Mouse (Mus musculus) left cerebral cortex, adult 11 months (tissue): ENCODE data around the gene Psmd3.
"Not testable (repeated sequence)": the region's sequence is repeated elsewhere in the genome, so short reads cannot be mapped to it uniquely, and the experiment has no call there.

ENCODE experiments used
- DNase-seq: peaks from one replicate; pipeline ENCODE4 v3.0.0; 2022; ENCODE audit warnings: low spot score

Gene Psmd3

DNA sequence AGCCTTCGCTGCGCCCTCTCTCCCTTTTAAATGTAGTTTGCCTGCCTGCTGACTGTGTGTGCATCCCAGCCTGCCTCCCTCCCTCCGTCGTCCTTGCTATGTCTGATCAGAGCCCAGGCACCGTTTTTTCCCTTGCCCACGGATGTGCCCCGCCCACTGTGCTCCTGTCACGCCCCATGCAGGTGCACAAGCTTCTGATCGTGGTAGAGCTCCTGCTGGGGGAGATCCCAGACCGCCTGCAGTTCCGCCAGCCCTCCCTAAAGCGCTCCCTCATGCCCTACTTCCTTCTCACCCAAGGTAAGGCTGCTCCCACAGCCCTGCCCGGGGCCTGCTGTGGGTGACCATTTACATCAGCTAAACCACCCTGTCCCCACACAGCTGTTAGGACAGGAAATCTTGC is 10.8 kb downstream of the Psmd3 start:
- DNase-seq, result no peak

- no peak for DNase-seq
These were observed 11.4 kb downstream of the Psmd3 start for GRCm38 (mm10) chr11:98693746-98694145.

DNA sequence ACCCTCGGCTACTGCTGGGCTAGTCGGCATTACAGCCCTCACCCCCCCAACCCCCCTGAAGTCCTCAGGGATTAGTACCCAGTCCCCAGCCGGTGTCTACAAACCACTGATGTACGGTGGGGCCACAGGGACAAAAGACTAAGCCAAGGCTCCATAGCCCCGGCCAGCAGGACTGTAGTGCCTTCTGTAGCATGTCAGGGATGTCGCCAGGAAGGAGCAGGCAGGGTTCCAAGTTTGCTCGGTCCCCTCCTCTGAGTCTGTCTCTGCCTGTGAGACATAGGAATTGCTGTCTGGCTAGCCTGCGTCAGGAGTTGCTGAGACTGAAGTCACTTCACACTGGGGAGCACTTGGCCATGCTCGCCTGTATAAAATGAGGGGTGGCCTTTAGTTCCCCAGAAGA is 11.9 kb downstream of the Psmd3 start:
- no peak for DNase-seq

DNA sequence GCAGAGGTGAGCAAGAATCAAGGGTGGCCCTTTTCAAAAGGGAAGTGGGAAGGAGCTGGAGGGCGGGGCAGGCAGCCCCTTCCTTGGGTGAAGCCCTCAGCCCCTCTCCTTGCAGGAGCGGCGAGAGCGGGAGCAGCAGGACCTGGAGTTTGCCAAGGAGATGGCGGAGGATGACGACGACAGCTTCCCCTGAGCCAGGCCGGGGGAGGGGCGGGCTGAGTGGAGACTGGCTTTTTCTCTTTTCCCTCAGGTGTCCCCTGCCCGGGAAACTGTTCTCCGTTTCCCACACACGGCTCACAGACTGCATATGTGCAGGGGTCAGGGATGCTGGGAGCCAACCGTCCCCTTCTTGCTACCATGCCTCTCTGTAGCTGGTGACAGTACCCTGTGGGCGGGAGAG is 13.1 kb downstream of the Psmd3 start:
- no peak for DNase-seq

DNA sequence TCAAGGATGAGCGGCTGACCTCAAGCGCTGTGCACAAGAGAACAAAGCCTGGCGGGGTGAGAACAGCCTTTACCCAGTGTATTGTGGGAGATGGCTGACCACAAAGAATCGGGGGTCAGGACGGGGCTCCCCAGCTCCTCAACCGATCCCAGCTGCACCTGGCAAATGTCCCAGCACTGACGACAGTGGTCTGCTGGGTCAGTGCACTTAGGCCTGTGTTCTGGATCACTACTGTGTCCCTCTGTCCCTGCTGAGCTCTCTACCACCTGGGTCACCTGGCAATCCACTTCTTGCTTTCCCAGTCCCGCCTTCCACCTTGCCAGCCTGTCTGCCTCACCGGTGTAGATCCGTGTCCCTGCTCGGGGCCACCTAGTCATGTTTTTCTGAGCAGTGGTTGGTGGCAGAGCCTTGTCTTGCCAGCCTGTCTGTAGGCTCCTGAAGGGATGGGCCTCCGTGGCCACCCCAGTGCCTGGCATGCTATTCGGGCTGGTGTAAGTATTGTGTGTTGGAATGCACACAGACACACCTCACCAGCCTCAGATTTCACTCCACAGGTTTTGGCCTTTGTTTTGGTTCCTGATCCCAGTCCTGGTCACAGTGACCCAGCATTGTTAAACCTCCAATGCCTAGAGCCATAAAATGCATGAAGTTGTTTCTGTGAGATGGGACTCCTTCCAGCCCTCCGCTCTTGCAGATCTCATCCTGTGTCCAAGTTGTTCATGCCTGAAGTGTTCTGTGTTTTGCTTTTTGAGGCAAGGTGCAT is 14.3 kb downstream of the Psmd3 start:
- DNase-seq, result no peak

- DNase-seq, result no peak
These were observed 14.9 kb downstream of the Psmd3 start for GRCm38 (mm10) chr11:98697225-98697624.

DNA sequence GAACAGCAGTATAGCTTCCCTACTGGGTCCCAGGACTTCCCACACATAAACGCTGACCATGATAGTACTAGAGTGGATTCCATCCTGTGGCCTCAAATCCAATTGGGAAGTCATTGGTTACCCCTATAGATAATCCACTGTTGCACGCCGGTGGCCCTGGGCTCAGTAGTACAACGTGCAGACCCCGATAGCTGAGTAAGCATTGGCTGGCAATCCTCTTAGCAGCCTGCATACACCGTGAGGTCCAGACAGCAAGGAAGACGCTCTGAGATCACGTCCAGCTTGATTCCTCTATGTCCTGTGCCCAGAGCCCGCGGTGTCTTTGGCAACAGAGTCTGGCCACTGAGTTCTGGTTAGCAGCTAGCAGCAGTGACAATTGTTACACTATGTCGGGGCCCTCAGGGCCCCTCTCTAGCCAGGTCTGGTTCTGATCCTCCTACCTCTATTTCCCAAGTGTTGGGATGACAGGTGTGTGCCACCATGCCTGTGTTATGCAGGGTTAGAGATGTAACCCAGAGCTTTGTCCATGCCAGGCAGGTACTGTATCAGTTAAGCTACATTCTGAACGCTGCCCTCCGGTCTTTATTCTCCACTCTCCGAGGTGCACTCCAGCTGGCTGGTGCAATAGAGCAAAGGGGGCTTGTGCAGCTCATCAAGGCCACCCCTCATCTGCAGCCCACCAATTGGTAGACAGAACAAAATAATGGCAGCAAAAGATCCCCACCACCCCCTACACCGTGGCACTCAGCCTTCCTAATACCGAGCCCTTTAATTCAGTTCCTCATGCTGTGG is 16.7 kb downstream of the Psmd3 start:
- DNase-seq, result no peak

GRCm38 (mm10) chr11:98699911-98700310 is 17.6 kb downstream of the Psmd3 start:
- peak; percentile 63 for DNase-seq

DNA sequence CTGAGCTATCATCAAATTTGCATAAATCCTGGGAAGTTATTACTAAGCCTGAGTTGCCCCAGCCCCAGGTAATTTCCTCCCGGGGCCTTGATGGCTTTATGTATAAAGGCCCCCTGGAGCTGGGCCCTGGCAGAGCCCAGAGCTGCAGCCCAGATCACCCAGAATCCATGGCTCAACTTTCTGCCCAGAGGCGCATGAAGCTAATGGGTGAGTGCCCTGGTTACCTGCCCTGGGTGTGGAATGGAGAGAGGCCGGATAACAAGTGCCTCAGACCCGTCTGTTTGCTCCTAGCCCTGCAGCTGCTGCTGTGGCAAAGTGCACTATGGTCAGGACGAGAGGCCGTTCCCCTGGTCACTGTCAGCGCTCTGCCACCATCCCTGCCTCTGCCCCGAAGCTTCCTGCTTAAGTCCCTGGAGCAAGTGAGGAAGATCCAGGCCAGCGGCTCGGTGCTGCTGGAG is 18.9 kb downstream of the Psmd3 start, which contains the start of gene Csf3:
TSS of gene Csf3 (plus strand) at position 51 of the 458 bp plus-strand sequence.
- no peak for DNase-seq

GRCm38 (mm10) chr11:98702323-98702722 is 20.0 kb downstream of the Psmd3 start:
- no peak for DNase-seq

DNA sequence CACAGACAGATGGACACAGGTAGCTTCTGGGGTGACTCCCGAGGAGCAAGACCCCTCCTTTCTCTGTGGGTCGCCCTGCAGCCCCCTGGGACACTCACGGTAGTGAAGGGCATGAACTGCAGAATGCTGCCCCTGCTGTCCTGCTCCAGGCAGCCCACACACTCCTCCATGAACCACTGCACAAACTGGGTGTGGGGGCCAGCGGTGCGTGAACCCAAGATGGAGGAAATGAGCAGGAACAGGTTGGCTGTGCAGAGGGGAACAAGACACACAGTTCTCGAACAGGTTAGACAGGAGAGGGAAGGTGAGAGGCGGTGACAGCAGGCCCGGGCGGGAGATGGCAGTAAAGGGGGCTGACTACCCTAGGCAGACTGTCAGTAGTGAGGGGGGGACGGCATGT is 22.7 kb downstream of the Psmd3 start:
- DNase-seq, result no peak

DNA sequence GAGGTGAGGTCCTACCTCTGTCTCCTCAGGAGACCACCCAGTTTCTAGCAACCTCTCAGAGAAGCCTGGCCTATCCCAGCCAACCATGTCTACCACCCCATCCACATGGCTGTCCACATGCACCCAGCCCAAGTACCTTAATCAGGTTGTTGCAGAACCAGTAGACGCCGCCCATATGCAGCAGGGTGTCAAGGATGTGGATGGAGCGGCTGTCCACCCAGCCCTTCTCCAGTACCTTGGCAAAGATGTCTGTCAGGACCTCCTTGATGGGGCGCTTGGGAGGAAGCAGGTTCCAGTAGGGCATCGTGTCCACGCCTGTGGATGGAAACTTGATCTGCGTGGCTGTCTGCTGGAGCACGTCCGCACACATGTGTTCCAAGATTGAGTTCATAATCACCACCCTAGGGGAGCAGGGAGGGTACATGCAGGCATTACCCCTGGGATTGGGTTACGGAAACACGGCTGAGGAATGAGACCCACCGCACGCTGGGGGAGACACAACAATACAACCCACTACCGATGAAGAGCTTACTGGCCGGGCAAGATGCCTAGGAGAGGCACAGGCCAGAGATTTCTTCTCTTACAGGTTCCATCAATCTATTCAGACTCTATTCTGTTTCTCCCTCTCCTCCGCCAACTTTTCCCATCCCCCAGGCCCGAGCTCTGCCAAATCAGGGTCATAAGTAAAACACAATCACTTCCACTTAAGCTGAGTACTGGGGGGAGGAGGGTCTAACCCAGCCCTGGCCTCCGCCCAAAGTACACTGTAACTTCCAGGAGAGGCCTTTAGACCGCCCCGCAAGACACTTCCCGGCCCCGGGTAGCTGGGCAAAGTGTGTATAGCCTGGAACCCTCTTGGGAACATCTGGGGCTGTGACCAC is 25.3 kb downstream of the Psmd3 start:
- no peak for DNase-seq

DNA sequence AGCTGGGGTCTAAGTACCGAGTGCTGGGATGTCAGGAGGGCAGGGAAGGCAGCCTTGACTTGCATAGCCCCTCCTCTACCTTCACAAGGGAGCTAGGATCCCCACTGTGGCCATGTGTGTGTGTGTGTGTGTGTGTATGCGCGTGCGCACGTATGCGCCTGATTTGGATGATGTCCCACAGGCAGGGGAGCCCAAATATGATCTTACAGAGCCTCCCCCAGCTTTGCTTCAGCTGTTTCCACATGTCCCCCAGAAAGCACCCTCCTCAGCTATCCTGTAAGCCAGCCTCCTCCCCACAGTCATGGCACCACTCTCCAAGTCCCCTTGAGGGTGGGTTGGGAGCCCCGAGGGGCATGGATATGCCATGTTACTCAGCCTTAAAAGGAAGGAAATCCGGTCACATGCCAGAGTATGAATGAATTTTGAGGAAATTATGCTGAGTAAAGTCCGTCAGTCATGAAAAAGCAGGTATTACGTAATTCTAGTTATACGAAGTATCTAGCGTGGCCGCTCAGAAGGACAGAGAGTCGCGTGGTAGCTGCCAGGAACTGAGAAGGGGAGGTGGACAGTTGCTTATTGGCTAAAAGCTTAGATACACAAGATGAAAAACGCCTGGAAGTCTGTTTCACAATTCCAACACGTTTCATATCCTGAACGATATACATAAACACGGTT is 26.1 kb downstream of the Psmd3 start:
- no peak for DNase-seq

GRCm38 (mm10) chr11:98709001-98709741 is 26.8 kb downstream of the Psmd3 start:
- DNase-seq, result no peak

- DNase-seq, result peak; percentile 47
These were observed 28.2 kb downstream of the Psmd3 start for GRCm38 (mm10) chr11:98710416-98711045.

GRCm38 (mm10) chr11:98711046-98711434 is 28.7 kb downstream of the Psmd3 start:
- DNase-seq, result no peak

- not testable (repeated sequence) for DNase-seq
These were observed 29.7 kb downstream of the Psmd3 start for GRCm38 (mm10) chr11:98712009-98712408.

DNA sequence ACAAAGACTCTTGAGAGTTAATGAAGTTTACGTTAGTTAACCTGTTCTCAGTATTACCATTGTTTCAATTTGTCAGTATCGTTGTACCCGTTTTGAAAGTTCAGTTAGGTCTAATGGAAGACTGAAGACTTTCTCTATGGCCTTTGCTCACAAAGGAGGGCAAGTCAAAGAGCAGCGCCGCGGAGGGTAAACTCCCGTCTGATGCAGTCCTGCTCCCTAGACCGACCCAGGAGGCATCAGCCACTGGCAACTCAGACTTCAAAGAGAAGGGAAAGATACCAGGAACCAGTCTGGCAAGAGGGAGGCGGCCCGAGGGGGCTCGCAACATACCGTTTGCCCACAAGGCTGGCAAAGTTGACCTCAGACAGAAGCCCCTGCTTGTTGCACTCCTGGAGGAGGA is 31.3 kb downstream of the Psmd3 start:
- no peak for DNase-seq

DNA sequence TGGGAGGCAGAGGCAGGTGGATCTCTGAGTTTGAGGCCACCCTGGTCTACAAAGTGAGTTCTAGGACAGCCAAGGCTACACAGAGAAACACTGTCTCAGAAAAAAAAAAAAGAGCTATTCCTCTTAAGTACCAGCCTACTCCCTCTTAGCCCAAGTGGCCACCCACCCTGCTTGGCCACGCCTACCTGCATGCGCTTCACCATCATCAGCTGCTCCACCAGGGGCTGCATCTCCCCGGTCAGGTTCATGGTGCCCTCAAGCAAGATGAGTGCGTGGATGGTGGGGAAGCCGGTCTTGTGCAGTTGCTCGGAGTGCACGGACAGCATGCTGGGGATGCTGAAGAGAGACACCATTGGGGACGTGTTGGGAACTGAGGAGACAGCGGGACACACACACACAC is 33.6 kb downstream of the Psmd3 start:
- DNase-seq, result no peak

DNA sequence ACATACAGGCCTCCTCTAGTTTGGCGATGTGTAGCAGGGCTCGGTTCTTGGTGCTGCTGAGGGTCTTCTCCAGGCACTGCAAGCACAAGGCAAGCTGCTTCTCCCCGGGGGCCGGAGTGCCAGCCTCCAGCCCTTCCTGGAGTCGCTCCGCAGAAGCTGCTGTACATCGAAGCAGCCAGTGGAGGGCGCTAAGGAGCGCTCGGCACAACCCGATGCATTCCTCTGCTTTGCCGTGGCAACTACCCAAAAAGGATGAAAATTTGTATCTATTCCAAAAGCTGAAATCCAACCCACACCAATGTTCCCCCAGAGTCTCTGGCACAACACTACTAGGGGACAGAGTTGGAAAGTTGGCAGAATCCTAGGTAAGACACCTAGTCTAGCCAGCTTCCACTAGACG is 35.5 kb downstream of the Psmd3 start:
- DNase-seq, result peak; percentile 71

DNA sequence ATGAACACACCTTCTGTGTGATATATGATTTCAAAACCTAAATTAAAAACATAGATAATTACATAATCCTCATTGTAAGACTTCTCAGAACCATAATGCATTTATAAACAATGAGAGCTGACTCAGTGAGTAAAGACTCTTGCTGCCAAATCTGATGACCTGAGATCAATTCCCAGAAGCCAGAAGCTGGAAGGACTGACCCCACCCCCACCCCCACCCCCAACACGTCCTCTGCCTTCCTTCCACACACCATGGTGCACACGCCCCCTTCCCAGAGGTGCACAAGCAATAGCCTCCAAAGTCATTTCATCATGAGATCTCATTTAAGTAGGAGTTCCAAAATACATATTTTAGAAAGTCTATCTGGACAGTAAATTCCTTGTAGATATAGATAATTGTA is 38.4 kb downstream of the Psmd3 start:
- no peak for DNase-seq
